Mouse (Mus musculus): ENCODE measurements at regions not wholly inside any gene's neighbourhood (a gene's known extent, or its start where the extent isn't known, plus 50 kb on each side); places are given as distances from the start of the nearest gene placed in this dataset.

DNA sequence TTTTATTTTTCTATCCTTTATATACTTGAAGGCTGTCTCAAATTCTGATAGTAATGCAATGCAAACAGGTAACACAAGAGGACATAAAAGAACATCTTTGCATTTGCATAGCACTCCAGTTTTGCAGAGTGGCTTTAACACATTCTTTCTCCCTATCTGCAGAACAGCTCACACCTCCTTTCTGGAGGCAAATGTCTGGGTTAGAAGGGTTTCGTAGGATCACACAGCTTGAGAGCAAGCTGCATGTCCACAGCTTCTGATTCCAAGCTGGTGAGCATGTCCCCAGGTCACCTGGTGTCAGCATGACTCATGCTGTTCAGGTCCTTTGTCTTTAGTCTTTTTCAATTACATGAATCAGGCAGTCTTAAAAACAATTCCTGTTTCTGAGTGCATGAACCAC is 418.5 kb upstream of the Htr2a start:
- TF ChIP-seq CTCF (IDR thresholded peaks at IDR 0.05; ENCODE audit: control insufficient read depth, insufficient read depth, insufficient replicate concordance, low read depth, low read length) (no peak), POLR2A (IDR thresholded peaks at IDR 0.05; ENCODE audit: control insufficient read depth, low read depth, low read length) (no peak)
